Mouse (Mus musculus) v-Abl transformed pro-B cells (cell line): ENCODE results near the gene Mapk10.
"Not testable (repeated sequence)": the region's sequence is repeated elsewhere in the genome, so short reads cannot be mapped to it uniquely, and the experiment has no call there.

Source experiments
- in situ Hi-C, 2 experiments: fragments of 400-800 bp; cut with MboI; formaldehyde crosslinking; loops; one replicate each; pipeline ENCODE4 v1.15.1; 2025; ENCODE audit not compliant: unreplicated experiment in 2 of 2

Gene Mapk10

DNA sequence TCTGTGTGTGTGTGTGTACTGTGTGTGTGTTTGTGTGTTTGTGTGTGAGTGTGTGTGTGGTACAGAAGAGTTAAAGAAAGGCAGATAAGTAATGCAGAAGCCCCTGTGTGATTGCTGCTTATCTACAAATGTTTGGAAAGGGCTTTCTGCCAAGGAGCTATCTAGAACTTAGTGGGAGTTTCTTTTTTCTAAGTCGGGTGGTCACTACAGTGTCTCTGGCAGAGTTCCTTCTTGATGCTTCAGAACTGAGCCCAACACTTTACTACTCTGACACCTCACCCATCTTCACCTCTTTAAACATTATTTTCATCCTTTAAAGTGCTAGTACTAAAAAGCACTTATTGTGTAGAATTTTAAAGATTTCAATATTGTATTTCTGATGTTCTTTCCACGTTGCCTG is 232.8 kb downstream of the Mapk10 start:
- in situ Hi-C loops = no loop called here

GRCm38 (mm10) chr5:102977138-102977537 is 234.0 kb downstream of the Mapk10 start:
- in situ Hi-C loops = no loop called here

GRCm38 (mm10) chr5:102976540-102976939 is 234.6 kb downstream of the Mapk10 start:
- in situ Hi-C loops = no loop called here

- in situ Hi-C loops = no loop called here
Measured at GRCm38 (mm10) chr5:102974400-102974799, 236.7 kb downstream of the Mapk10 start.

GRCm38 (mm10) chr5:102964396-102964795 is 246.7 kb downstream of the Mapk10 start:
- in situ Hi-C loops = no loop called here

DNA sequence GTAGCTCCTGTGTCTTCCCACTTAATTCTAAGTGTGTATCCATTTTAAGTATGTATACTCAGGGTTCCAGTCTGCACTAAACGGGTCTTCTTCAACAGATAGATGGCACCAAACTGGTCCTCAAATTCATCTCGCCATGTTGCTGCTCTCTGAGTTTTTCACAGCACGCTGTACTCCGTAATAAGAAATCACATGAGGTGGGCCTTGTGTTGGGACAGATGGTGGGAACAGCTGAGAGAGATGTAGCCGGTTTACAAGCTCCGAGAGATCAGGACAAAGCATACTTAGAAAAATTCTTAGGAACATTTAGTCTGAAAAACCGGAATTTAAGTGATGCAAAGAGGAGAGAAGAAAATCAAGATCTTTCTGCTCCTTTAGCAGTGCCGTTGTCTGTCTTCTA is 257.7 kb downstream of the Mapk10 start:
- in situ Hi-C loops = no loop called here

GRCm38 (mm10) chr5:102952918-102953317 is 258.2 kb downstream of the Mapk10 start:
- in situ Hi-C loops = no loop called here

- in situ Hi-C loops = no loop called here
Measured at GRCm38 (mm10) chr5:102947061-102947711, 263.9 kb downstream of the Mapk10 start.

DNA sequence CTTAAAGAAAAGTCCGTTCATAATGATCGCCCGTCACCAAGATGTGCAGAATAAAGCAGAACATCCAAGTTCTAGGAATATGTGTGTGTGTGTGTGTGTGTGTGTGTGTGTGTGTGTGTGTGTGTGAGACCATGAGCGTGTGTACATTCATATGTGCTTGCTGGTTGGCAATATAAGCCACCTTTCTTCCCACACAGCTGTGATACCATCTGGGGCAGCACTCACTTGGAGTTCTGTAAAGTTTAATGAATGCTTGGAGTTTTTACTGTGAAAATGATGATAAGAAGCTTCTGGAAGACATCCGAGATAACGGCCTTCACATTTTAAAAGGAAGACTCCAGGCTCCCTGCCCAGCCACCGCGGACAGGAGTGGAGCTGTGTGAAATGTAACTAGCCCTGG is 264.5 kb downstream of the Mapk10 start:
- in situ Hi-C loops = no loop called here

DNA sequence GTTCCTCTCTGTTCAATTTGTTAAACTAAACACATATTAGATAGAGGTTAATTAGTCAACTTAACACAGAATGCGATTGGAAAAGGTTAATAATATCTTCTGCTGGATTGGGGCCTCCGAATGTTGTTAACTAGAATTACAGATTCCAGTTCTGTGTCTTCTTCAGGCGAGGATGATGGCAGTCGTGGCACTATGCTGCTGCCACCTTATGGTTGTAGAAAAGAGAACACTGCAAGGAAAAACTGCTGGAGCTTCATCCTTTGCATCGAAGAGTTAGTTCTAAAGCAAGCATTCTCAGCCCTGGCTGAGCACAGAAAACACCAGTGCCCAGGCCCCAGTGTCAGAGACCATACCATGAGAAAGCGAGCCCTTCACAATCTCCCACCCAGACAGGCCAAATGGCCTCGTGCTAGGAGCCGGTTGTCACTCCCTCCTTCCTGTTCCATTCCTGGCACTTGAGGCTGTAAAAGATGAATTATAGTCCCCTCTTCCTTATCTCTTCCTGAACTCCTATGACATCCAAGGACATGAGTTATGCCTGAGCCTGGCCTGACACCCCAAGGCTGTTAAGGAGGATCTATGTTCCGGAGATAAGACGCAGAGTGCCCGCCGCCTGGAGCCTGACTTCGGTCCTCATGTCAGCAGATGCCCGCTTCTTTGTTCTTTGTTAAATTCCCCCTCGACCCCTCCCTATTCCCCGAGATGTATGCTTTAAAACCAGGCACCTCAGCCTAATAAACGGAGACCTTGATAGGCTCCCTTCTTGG is 267.1 kb downstream of the Mapk10 start:
- in situ Hi-C loops = not testable (repeated sequence)

- in situ Hi-C loops = no loop called here
Measured at GRCm38 (mm10) chr5:102930161-102930560, 281.0 kb downstream of the Mapk10 start.

GRCm38 (mm10) chr5:102926786-102927185 is 284.3 kb downstream of the Mapk10 start:
- in situ Hi-C loops = no loop called here

DNA sequence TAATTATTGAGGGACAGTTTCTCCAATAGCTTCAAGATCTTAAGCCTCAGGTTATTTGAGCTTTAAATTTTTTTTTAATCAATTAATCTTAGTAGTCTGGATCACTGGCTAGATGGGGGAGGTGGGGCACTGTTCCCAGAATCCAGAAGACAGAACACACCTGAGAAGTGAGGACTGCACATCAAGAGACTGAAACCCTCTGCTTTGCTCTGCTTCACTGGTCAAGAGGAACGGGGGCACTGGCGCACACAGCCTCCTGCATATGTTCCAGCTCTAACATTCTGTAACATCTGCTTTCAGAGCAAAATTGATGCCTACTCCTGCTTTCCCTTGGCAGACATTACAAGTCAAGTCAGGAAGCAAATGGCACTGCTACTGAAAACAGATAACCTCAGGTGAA is 290.9 kb downstream of the Mapk10 start:
- in situ Hi-C loops = no loop called here

GRCm38 (mm10) chr5:102905441-102906211 is 305.5 kb downstream of the Mapk10 start:
- in situ Hi-C loops = no loop called here

GRCm38 (mm10) chr5:102904066-102904465 is 307.1 kb downstream of the Mapk10 start:
- in situ Hi-C loops = no loop called here

- in situ Hi-C loops = no loop called here
Measured at GRCm38 (mm10) chr5:102903487-102903886, 307.6 kb downstream of the Mapk10 start.

- in situ Hi-C loops = no loop called here
Measured at GRCm38 (mm10) chr5:102901176-102901575, 310.0 kb downstream of the Mapk10 start.

GRCm38 (mm10) chr5:102899680-102900215 is 311.4 kb downstream of the Mapk10 start:
- in situ Hi-C loops = no loop called here

- in situ Hi-C loops = no loop called here
Measured at GRCm38 (mm10) chr5:102898301-102898700, 312.8 kb downstream of the Mapk10 start.

GRCm38 (mm10) chr5:102892226-102892625 is 318.9 kb downstream of the Mapk10 start:
- in situ Hi-C loops = no loop called here

- in situ Hi-C loops = no loop called here
Measured at GRCm38 (mm10) chr5:102889163-102889488, 322.0 kb downstream of the Mapk10 start.
